Mouse (Mus musculus) skeletal muscle tissue, adult 2 months (tissue): Measurements from ENCODE around the gene 1700049E17Rik1.
"Not testable (repeated sequence)": the region's sequence is repeated elsewhere in the genome, so short reads cannot be mapped to it uniquely, and the experiment has no call there.

Source experiments
- DNase-seq: peaks from one replicate; pipeline ENCODE4 v3.0.0-alpha.2; 2012; ENCODE audit warnings: low read depth, low spot score

Gene 1700049E17Rik1

GRCm38 (mm10) chr14:41924649-41925048 is at the start of gene 1700049E17Rik1:
Gene 1700049E17Rik1 (plus strand): TSS chr14:41924949.
- DNase-seq = not testable (repeated sequence)

DNA sequence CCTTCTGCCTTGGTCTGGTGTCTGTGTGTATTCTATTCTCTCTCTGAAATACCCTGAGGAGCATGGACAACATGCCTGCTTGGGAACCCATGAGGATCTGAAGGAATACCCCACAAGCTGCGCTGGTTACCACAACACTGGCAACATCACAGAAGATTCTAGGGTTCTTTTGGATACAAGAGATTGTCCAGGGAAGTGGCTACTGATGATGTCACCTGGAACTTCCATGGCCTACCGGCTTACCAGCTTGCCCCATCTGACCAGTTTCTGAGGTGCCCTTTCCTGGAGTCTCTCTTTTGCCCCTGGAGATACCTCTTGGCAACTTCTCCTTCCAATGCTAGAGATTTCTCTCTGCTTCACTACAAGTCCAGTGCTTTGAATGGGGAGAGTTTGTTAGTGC is 17.6 kb upstream of the 1700049E17Rik1 start, which contains the start of gene Gm7980:
Gm7980 (minus strand) TSS at position 101 of the 400 bp plus-strand sequence.
- DNase-seq = not testable (repeated sequence)

DNA sequence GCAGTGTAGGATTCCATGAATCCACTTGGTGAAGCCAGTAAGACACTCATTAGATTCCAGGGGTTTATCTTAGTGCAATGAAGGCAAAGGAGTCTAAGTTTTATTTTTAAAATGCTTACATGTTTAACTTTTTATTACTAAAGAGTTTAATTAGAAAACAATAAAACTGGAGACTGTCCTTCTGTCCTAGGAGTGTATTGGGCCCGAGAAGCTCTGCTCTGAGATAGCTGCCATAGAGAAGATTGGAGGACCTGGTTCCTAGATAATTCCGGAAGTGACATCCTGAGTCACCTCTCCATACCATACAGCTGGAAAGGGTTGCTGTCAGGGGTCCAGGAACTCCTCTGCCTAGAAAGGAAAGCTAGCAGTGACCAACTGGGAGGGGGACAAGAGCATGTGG is 18.9 kb downstream of the 1700049E17Rik1 start, which contains the start of gene 1700024B05Rik:
1700024B05Rik (plus strand) TSS at position 301 of the 400 bp plus-strand sequence.
- not testable (repeated sequence) for DNase-seq

DNA sequence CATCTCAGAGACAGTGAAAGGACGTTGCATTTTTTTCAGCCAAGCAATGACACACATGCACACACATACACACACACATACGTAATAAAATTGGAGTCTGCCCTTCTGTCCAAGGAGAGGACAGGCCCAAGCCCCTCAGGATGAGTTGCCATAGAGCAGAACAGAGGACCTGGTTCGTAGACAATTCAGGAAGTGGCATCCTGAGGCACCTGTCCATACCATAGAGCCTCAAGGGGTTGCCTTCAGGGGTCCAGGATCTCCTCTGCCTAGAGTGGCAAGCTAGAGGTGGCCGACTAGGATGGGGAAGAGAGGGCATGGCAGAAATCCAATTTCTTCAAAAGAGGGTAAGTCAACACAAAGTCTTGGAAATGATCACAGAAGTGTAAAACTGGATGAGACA is 39.3 kb downstream of the 1700049E17Rik1 start:
- DNase-seq = not testable (repeated sequence)

- not testable (repeated sequence) for DNase-seq
Measured at GRCm38 (mm10) chr14:41967827-41968226, 43.1 kb downstream of the 1700049E17Rik1 start, which contains the start of gene Gm6401. Gene Gm6401 (minus strand): TSS chr14:41967927.

DNA sequence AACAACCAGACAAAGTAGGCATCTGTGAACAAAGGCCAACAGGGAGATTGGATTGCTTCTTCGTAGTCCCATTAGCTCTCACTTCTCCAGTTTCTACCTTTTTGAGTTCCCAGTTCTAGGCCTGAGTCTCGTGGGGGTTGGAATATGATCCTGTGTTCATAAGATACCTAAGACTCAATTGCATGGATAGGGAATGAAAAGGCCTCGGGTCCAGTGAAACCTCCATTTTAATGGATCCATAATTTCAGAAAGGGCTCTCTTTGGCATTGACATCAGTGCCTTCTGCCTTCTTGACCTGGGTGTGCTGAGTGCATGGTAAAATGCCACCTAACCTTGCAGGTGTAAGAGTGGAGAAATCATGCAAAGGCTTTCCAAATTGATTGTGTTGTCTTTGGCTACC is 43.8 kb downstream of the 1700049E17Rik1 start:
- DNase-seq = not testable (repeated sequence)
